Mouse (Mus musculus) left cerebral cortex, adult 2 months (tissue): Measurements from ENCODE around the gene Elf4. TPM values are rescaled to one million over a fixed set of nuclear protein-coding genes. Genes with fewer than 3 reads are reported as not detected.

Experiments
- DNase-seq, 2 experiments: peaks; one replicate each; pipeline ENCODE4 v3.0.0; 2021 to 2022; ENCODE audit warnings: low spot score in 2 of 2, mixed read lengths in 1 of 2; ENCODE audit errors: extremely low spot score in 1 of 2
- H3K27ac ChIP-seq: fragments of 200-600 bp; 2 replicates; pipeline ENCODE4 v1.8.1; 2022
- H3K4me3 ChIP-seq: fragments of 200-600 bp; 2 replicates; pipeline ENCODE4 v1.8.1; 2022
- CTCF ChIP-seq: fragments of 200-600 bp; IDR thresholded peaks from 2 replicates; pipeline ENCODE4 v1.8.1; 2022; ENCODE audit warnings: antibody characterized with exemption, mild to moderate bottlenecking, moderate library complexity
- intact Hi-C: fragments of 180-260 bp; cut with DNase I; formaldehyde crosslinking; loops from one replicate; pipeline ENCODE4 v1.15.1; 2025
- long read RNA-seq, 2 experiments: library from polyadenylated mRNA; stranded (forward); transcript quantifications; one replicate each; pipeline ENCODE4 v2.0.0; 2021; ENCODE audit warnings: borderline mapping rate in 2 of 2
- total RNA-seq, 2 experiments: library from RNA; stranded (reverse); gene quantifications; 2 replicates each; pipeline ENCODE4 v1.2.3; 2021

The Elf4 gene
- under 1 TPM; 0.63 to 0.84 TPM for total RNA-seq
- long read RNA-seq, experiment 1, full-length matches to known transcripts, result 1 of 1 reads
- long read RNA-seq, experiment 1, partial matches to known transcripts, result 0 of 1 reads
- long read RNA-seq, experiment 1, other reads (novel, unspliced or antisense), result 0 of 1 reads
- long read RNA-seq, experiment 2, full-length matches to known transcripts, result 1 of 1 reads
- long read RNA-seq, experiment 2, partial matches to known transcripts, result 0 of 1 reads
- long read RNA-seq, experiment 2, other reads (novel, unspliced or antisense), result 0 of 1 reads

GRCm38 (mm10) chrX:48462754-48463507, at the start of gene Elf4:
Elf4 (minus strand) TSS chrX:48463132.
- no peak within 1 kb of the TSS for H3K27ac ChIP-seq
- intact Hi-C loops, result loop anchor here (2.0 to 5.0 kb wide), 2 partner anchors 40 to 481 kb away; no protein-coding TSS in a partner anchor
- H3K4me3 ChIP-seq, result peak within 1 kb of the TSS; percentile 41
- TF ChIP-seq CTCF, result peak; percentile 86
- peak; percentile 32 to 69 for DNase-seq

- no peak overlapping the region for H3K27ac ChIP-seq
- TF ChIP-seq CTCF, result no peak
- no peak for DNase-seq
- intact Hi-C loops, result no loop called here
- H3K4me3 ChIP-seq, result no peak overlapping the region
Measured at GRCm38 (mm10) chrX:48493763-48494162, 30.8 kb upstream of the Elf4 start.

- Histone ChIP-seq H3K4me3 (no peak overlapping the region), H3K27ac (no peak overlapping the region)
- DNase-seq, result no peak
- TF ChIP-seq CTCF, result no peak
- intact Hi-C loops, result no loop called here
Measured at GRCm38 (mm10) chrX:48481687-48482086, 18.8 kb upstream of the Elf4 start.

- TF ChIP-seq CTCF, result no peak
- Histone ChIP-seq H3K4me3 (no peak overlapping the region), H3K27ac (no peak overlapping the region)
- intact Hi-C loops, result no loop called here
- no peak for DNase-seq
Measured at GRCm38 (mm10) chrX:48481095-48481494, 18.2 kb upstream of the Elf4 start.

- H3K4me3 ChIP-seq, result no peak overlapping the region
- no peak for DNase-seq
- no peak overlapping the region for H3K27ac ChIP-seq
- intact Hi-C loops, result no loop called here
- TF ChIP-seq CTCF, result no peak
Measured at GRCm38 (mm10) chrX:48467355-48467946, 4.5 kb upstream of the Elf4 start.

GRCm38 (mm10) chrX:48466174-48466573, 3.2 kb upstream of the Elf4 start:
- intact Hi-C loops, result no loop called here
- DNase-seq, result no peak
- no peak for TF ChIP-seq CTCF
- no peak overlapping the region for H3K27ac ChIP-seq
- H3K4me3 ChIP-seq, result no peak overlapping the region

GRCm38 (mm10) chrX:48464436-48464835, 1.5 kb upstream of the Elf4 start:
- intact Hi-C loops, result loop anchor here (5.0 kb wide), 1 partner anchor 482 kb away; no protein-coding TSS in a partner anchor
- no peak for DNase-seq
- TF ChIP-seq CTCF, result no peak
- no peak overlapping the region for H3K4me3 ChIP-seq
- H3K27ac ChIP-seq, result no peak overlapping the region

GRCm38 (mm10) chrX:48463636-48464035, 704 bp upstream of the Elf4 start:
- no peak for TF ChIP-seq CTCF
- H3K4me3 ChIP-seq, result no peak overlapping the region
- DNase-seq, result no peak
- intact Hi-C loops, result loop anchor here (2.0 to 5.0 kb wide), 2 partner anchors 41 to 481 kb away; no protein-coding TSS in a partner anchor
- no peak overlapping the region for H3K27ac ChIP-seq

GRCm38 (mm10) chrX:48462297-48462696, 635 bp downstream of the Elf4 start:
- intact Hi-C loops, result loop anchor here (2.0 to 5.0 kb wide), 2 partner anchors 39 to 480 kb away; no protein-coding TSS in a partner anchor

GRCm38 (mm10) chrX:48461006-48461405, 1.9 kb downstream of the Elf4 start:
- no peak for TF ChIP-seq CTCF

More at GRCm38 (mm10) chrX:48462297-48462696, 635 bp downstream of the Elf4 start:
- Histone ChIP-seq H3K4me3 (peak overlapping the region; percentile 41), H3K27ac (no peak overlapping the region)
- TF ChIP-seq CTCF, result no peak
- no peak for DNase-seq

GRCm38 (mm10) chrX:48460496-48460895, 2.4 kb downstream of the Elf4 start:
- Histone ChIP-seq H3K4me3 (no peak overlapping the region), H3K27ac (no peak overlapping the region)
- no peak for TF ChIP-seq CTCF
- no peak for DNase-seq
- intact Hi-C loops, result loop anchor here (5.0 kb wide), 1 partner anchor 478 kb away; no protein-coding TSS in a partner anchor

More at GRCm38 (mm10) chrX:48461006-48461405, 1.9 kb downstream of the Elf4 start:
- intact Hi-C loops, result loop anchor here (5.0 kb wide), 1 partner anchor 479 kb away; no protein-coding TSS in a partner anchor
- no peak for DNase-seq
- Histone ChIP-seq H3K4me3 (no peak overlapping the region), H3K27ac (no peak overlapping the region)

- intact Hi-C loops, result no loop called here
- no peak overlapping the region for H3K4me3 ChIP-seq
- no peak for TF ChIP-seq CTCF
- no peak overlapping the region for H3K27ac ChIP-seq
- no peak for DNase-seq
Measured at GRCm38 (mm10) chrX:48456956-48457355, 6.0 kb downstream of the Elf4 start.
